ENCODE assay signal across 13 mouse cellular contexts in the genomic region with DNA sequence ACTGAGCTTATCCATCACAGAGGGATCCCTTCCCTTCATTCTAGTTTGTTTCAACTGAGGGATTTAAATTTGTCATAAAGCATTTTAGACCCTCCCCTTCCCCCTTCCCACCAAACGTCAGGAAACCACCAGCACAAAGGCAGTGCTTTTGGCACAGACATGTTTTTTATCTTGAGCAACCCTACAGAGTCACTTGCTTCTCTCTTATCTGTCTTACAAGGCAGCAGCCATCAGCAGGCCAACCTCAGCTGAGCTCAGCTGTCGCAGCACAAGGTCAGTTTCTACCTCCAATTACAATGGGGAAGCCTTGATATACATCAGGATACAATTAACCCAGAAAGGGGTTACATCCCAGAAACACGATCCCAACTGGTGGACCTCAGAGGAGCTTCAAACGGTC. TPM values are rescaled to one million over a fixed set of nuclear protein-coding genes. Genes with fewer than 3 reads are reported as not detected.
DNase-seq lines count a peak whose midpoint lies in the region; ATAC-seq lines count a peak whose summit lies in the region.
"Had no signal": no experiment of that assay in that cellular context is flagged by ENCODE, and none has a peak within 500 bp of the region (broad histone marks: within the 10 kb centered on the region; RNA-seq: fewer than 3 reads in every experiment).

No protein-coding gene starts in this region.

- ATAC-seq in forebrain, embryonic 11.5 days (replicated peaks; ENCODE audit: low FRiP score) = no peak
- ATAC-seq in kidney, embryonic 15.5 days (replicated peaks; ENCODE audit: low FRiP score) = no peak
- peak; percentile 40 for ATAC-seq in granulocyte monocyte progenitor cell, adult 5-6 weeks (replicated peaks; ENCODE audit: poor library complexity, severe bottlenecking)
- peak; percentile 72 for ATAC-seq in megakaryocyte progenitor cell, adult 5-6 weeks (replicated peaks; ENCODE audit: poor library complexity)
- ATAC-seq in midbrain, embryonic 16.5 days = no peak

- WGBS in forebrain, embryonic 10.5 days = 59% methylated on average over 4 of the region's 4 CpGs
- 67% methylated on average over 4 of the region's 4 CpGs for WGBS in forebrain, embryonic 11.5 days
- 11% methylated on average over 4 of the region's 4 CpGs for WGBS in kidney, embryonic 15.5 days
- WGBS in midbrain, embryonic 16.5 days = 50% methylated on average over 4 of the region's 4 CpGs

- no peaks in the 10 kb centered on the region for H3K36me3 ChIP-seq in forebrain, embryonic 10.5 days (replicated peaks)
- no peaks in the 10 kb centered on the region for H3K36me3 ChIP-seq in forebrain, embryonic 11.5 days (ENCODE audit: control insufficient read depth, insufficient read depth, low read length)
- H3K36me3 ChIP-seq in kidney, embryonic 15.5 days = no peaks in the 10 kb centered on the region
- no peaks in the 10 kb centered on the region for H3K36me3 ChIP-seq in midbrain, embryonic 16.5 days (ENCODE audit: control insufficient read depth, insufficient read depth, low read length)
- H3K36me3 ChIP-seq: forebrain, embryonic 12.5 days; hindbrain, embryonic 10.5 days had no signal

- 0 out of 2 replicates have a peak overlapping the region, but pooled peaks have one; percentile 66 for H3K27ac ChIP-seq in forebrain, embryonic 10.5 days
- no peak overlapping the region for H3K27ac ChIP-seq in forebrain, embryonic 11.5 days (ENCODE audit: low read depth, low read length)
- peak overlapping the region; percentile 93 for H3K27ac ChIP-seq in kidney, embryonic 15.5 days
- no peak overlapping the region for H3K27ac ChIP-seq in midbrain, embryonic 16.5 days (ENCODE audit: low read length)
- H3K27ac ChIP-seq: forebrain, embryonic 12.5 days; midbrain, embryonic 10.5 days had no signal

- H3K27me3 ChIP-seq in forebrain, embryonic 10.5 days (ENCODE audit: poor library complexity, severe bottlenecking) = no peaks in the 10 kb centered on the region
- H3K27me3 ChIP-seq in forebrain, embryonic 11.5 days (ENCODE audit: control insufficient read depth, insufficient read depth, low read length) = no peaks in the 10 kb centered on the region
- no peaks in the 10 kb centered on the region for H3K27me3 ChIP-seq in kidney, embryonic 15.5 days
- H3K27me3 ChIP-seq in midbrain, embryonic 16.5 days (ENCODE audit: control insufficient read depth, insufficient read depth, low read depth, low read length) = no peaks in the 10 kb centered on the region
- H3K27me3 ChIP-seq: forebrain, embryonic 12.5 days had no signal

- no peak overlapping the region for H3K9ac ChIP-seq in forebrain, embryonic 11.5 days (ENCODE audit: low read length)
- H3K9ac ChIP-seq in kidney, embryonic 15.5 days = no peak overlapping the region
- no peak overlapping the region for H3K9ac ChIP-seq in midbrain, embryonic 16.5 days (ENCODE audit: low read depth, low read length)
- H3K9ac ChIP-seq: forebrain, embryonic 12.5 days had no signal

- H3K4me3 ChIP-seq in forebrain, embryonic 10.5 days = no peak overlapping the region
- H3K4me3 ChIP-seq in forebrain, embryonic 11.5 days (ENCODE audit: low read depth, low read length) = no peak overlapping the region
- no peak overlapping the region for H3K4me3 ChIP-seq in kidney, embryonic 15.5 days (replicated peaks)
- H3K4me3 ChIP-seq in midbrain, embryonic 16.5 days (ENCODE audit: low read depth, low read length) = no peak overlapping the region
- H3K4me3 ChIP-seq: forebrain, embryonic 12.5 days; hindbrain, embryonic 10.5 days; midbrain, embryonic 10.5 days had no signal

- H3K4me2 ChIP-seq in forebrain, embryonic 11.5 days (ENCODE audit: low read depth, low read length, severe bottlenecking) = no peak overlapping the region
- H3K4me2 ChIP-seq in kidney, embryonic 15.5 days = no peak overlapping the region
- no peak overlapping the region for H3K4me2 ChIP-seq in midbrain, embryonic 16.5 days (ENCODE audit: low read length)
- H3K4me2 ChIP-seq: forebrain, embryonic 12.5 days had no signal

- DNase-seq in forebrain, embryonic 10.5 days (ENCODE audit: extremely low spot score, low spot score) = no peak
- DNase-seq in forebrain, embryonic 11.5 days (ENCODE audit: low spot score) = no peak
- DNase-seq in kidney, postnatal 36 days = no peak
- DNase-seq in urinary bladder, postnatal 36 days (ENCODE audit: low spot score in 2 of 2) = no peak
- DNase-seq: adrenal gland, postnatal 25 days; cerebellum, adult 11 months had no signal

- no peaks in the 10 kb centered on the region for H3K9me3 ChIP-seq in forebrain, embryonic 10.5 days
- no peaks in the 10 kb centered on the region for H3K9me3 ChIP-seq in forebrain, embryonic 11.5 days (ENCODE audit: control insufficient read depth, low read length)
- H3K9me3 ChIP-seq in kidney, embryonic 15.5 days (replicated peaks) = no peaks in the 10 kb centered on the region
- H3K9me3 ChIP-seq in midbrain, embryonic 16.5 days (replicated peaks; ENCODE audit: control insufficient read depth, low read length, poor library complexity, severe bottlenecking) = no peaks in the 10 kb centered on the region
- H3K9me3 ChIP-seq: forebrain, embryonic 12.5 days; hindbrain, embryonic 10.5 days; midbrain, embryonic 10.5 days had no signal

- peaks cover 42% of the 10 kb centered on the region for H3K4me1 ChIP-seq in forebrain, embryonic 10.5 days
- no peaks in the 10 kb centered on the region for H3K4me1 ChIP-seq in forebrain, embryonic 11.5 days (replicated peaks; ENCODE audit: control insufficient read depth, insufficient read depth, low read length)
- H3K4me1 ChIP-seq in kidney, embryonic 15.5 days = peaks cover 53% of the 10 kb centered on the region
- H3K4me1 ChIP-seq in midbrain, embryonic 16.5 days (ENCODE audit: control insufficient read depth, insufficient read depth, low read length) = peaks cover 12% of the 10 kb centered on the region; the same call in 1 of the 2 replicates

RNA-seq across cellular contexts. Expression of a gene that starts 33.4 kb away (rescaled TPM):
- 40.0 and 40.5 TPM in 2 replicates for polyA plus RNA-seq in forebrain, embryonic 10.5 days (2016; fragmentation: Nextera tagmentation; extraction: Ambion mirVana)
- polyA plus RNA-seq in forebrain, embryonic 11.5 days (2014; fragmentation: Nextera tagmentation; extraction: Ambion mirVana) = 29.8 and 38.0 TPM in 2 replicates
- 65.2 and 65.5 TPM in 2 replicates for polyA plus RNA-seq in kidney, embryonic 15.5 days (2015; fragmentation: Nextera tagmentation; extraction: Ambion mirVana)
- 2.6 and 4.2 TPM in 2 replicates for total RNA-seq in granulocyte monocyte progenitor cell, adult 5-6 weeks (2014; fragmentation: Nextera tagmentation)
- total RNA-seq in granulocyte monocyte progenitor cell, adult 5-6 weeks (2017) = 0.31 and 0.90 TPM in 2 replicates
- total RNA-seq in megakaryocyte progenitor cell, adult 5-6 weeks (2015) = 1.1 and 4.0 TPM in 2 replicates
- 1.2 and 1.6 TPM in 2 replicates for total RNA-seq in megakaryocyte progenitor cell, adult 5-6 weeks (2017)
- 19.1 and 21.5 TPM in 2 replicates for polyA plus RNA-seq in midbrain, embryonic 16.5 days (2015; fragmentation: Nextera tagmentation; extraction: Ambion mirVana)

Comparison
In these comparisons a context has a peak if more than half of its experiments do, and no peak if none do; other contexts are left out.
1. H3K27ac ChIP-seq: peak in forebrain, embryonic 10.5 days (single experiment) and kidney, embryonic 15.5 days (single experiment); none in forebrain, embryonic 11.5 days (single experiment) and midbrain, embryonic 16.5 days (single experiment).
2. ATAC-seq: peak in granulocyte monocyte progenitor cell, adult 5-6 weeks (single experiment) and megakaryocyte progenitor cell, adult 5-6 weeks (single experiment); none in forebrain, embryonic 11.5 days (single experiment), kidney, embryonic 15.5 days (single experiment) and midbrain, embryonic 16.5 days (single experiment).